In the genomic region with DNA sequence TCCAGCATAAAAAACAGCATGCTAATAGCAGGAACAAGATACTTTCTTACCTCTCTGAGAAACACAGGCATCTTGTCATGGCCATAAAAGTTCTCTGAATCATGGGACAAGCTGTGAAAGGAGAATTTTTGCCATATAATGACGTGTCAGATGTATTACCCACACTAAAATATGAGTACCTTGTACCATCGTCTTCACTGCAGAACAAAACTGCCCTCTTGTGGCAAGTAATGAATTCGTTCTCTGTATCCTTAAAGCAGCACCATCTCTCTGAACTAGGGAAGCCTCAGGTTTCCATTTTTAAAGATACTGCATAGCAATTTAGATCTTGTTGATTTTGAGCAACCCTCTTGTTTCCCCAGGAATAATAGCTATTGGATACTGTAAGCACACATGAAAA, we compare ENCODE assay signal across 8 mouse cellular contexts.
DNase-seq lines count a peak whose midpoint lies in the region; ATAC-seq and TF ChIP-seq lines count a peak whose summit lies in the region.
"Had no signal": no experiment of that assay in that cellular context is flagged by ENCODE, and none has a peak within 500 bp of the region (broad histone marks: within the 10 kb centered on the region; RNA-seq: fewer than 3 reads in every experiment).

No protein-coding gene starts in this region.

- H3K27me3 ChIP-seq in limb, embryonic 11.5 days (ENCODE audit: control insufficient read depth, insufficient read depth, low read length): no peaks in the 10 kb centered on the region
- no peaks in the 10 kb centered on the region for H3K27me3 ChIP-seq in limb, embryonic 10.5 days (ENCODE audit: low read depth, poor library complexity, severe bottlenecking)
- H3K27me3 ChIP-seq in G1E (ENCODE audit: insufficient read depth, low read length): no peaks in the 10 kb centered on the region

- H3K27ac ChIP-seq in limb, embryonic 11.5 days (replicated peaks; ENCODE audit: low read depth, low read length): no peak overlapping the region
- H3K27ac ChIP-seq in limb, embryonic 10.5 days: no peak overlapping the region

- ATAC-seq in limb, embryonic 11.5 days (ENCODE audit: insufficient number of reproducible peaks, low FRiP score, low TSS enrichment, low read depth): no peak
- ATAC-seq in G1E (ENCODE audit: extremely low read depth, insufficient number of reproducible peaks, low FRiP score, poor library complexity, severe bottlenecking): peak; percentile 60; the same call in 1 of the 2 replicates
- peak; percentile 74; the same call in 1 of the 2 replicates for ATAC-seq in neutrophil, adult 5-6 weeks (ENCODE audit: extremely low read depth, insufficient number of reproducible peaks, low FRiP score, poor library complexity, severe bottlenecking)

- DNase-seq in limb, embryonic 11.5 days (ENCODE audit: low spot score): peak; percentile 24
- no peak for DNase-seq in limb, embryonic 10.5 days (ENCODE audit: low spot score)
- no peak for DNase-seq in G1E (ENCODE audit: low spot score)
- DNase-seq in c-Kit-positive CD71-positive TER-119-negative erythroid progenitor cells, embryonic 14.5 days (ENCODE audit: low read depth): peak; percentile 21
- DNase-seq in heart, postnatal 14 days: peak; percentile 19 to 44
- DNase-seq in left cerebral cortex, adult 18-20 months (ENCODE audit: low spot score in 2 of 2): peak; percentile 21 to 49

- no peak overlapping the region for H3K4me3 ChIP-seq in limb, embryonic 11.5 days (ENCODE audit: low read depth, low read length)
- H3K4me3 ChIP-seq in limb, embryonic 10.5 days: no peak overlapping the region
- H3K4me3 ChIP-seq in G1E (ENCODE audit: low read depth, low read length): no peak overlapping the region
- H3K4me3 ChIP-seq: myocyte had no signal

- no peaks in the 10 kb centered on the region for H3K36me3 ChIP-seq in limb, embryonic 11.5 days (ENCODE audit: control insufficient read depth, insufficient read depth, low read length)
- peaks cover 18% of the 10 kb centered on the region for H3K36me3 ChIP-seq in limb, embryonic 10.5 days
- H3K36me3 ChIP-seq in G1E (replicated peaks): peaks cover 32% of the 10 kb centered on the region

- no peak for TF ChIP-seq CTCF in G1E (IDR thresholded peaks at IDR 0.05; ENCODE audit: low read depth, low read length)

- no peak overlapping the region for H3K4me2 ChIP-seq in limb, embryonic 11.5 days (ENCODE audit: low read depth, severe bottlenecking)

- intact Hi-C loops in heart, postnatal 14 days (cut with DNase I): loop anchor here (2.0 to 5.0 kb wide), 5 partner anchors 79 to 326 kb away; partner anchors contain the start of gene Tbl1x

- H3K9ac ChIP-seq in limb, embryonic 11.5 days (ENCODE audit: low read length): no peak overlapping the region

- no peaks in the 10 kb centered on the region for H3K9me3 ChIP-seq in limb, embryonic 11.5 days (ENCODE audit: control insufficient read depth, low read length)
- no peaks in the 10 kb centered on the region for H3K9me3 ChIP-seq in limb, embryonic 10.5 days (replicated peaks)
- no peaks in the 10 kb centered on the region for H3K9me3 ChIP-seq in G1E (replicated peaks)

- 17% methylated on average over 3 of the region's 3 CpGs for WGBS in limb, embryonic 11.5 days
- 21% methylated on average over 3 of the region's 3 CpGs for WGBS in limb, embryonic 10.5 days

- no peaks in the 10 kb centered on the region for H3K4me1 ChIP-seq in limb, embryonic 11.5 days (ENCODE audit: control insufficient read depth, insufficient read depth, low read length)
- H3K4me1 ChIP-seq in limb, embryonic 10.5 days: no peaks in the 10 kb centered on the region
- H3K4me1 ChIP-seq in G1E (ENCODE audit: insufficient read depth, low read depth, low read length): peaks cover 11% of the 10 kb centered on the region; the same call in 1 of the 2 replicates

Comparison
In these comparisons a context has a peak if more than half of its experiments do, and no peak if none do; other contexts are left out.
1. DNase-seq: peak in limb, embryonic 11.5 days (single experiment), c-Kit-positive CD71-positive TER-119-negative erythroid progenitor cells, embryonic 14.5 days (single experiment), heart, postnatal 14 days (2 of 2) and left cerebral cortex, adult 18-20 months (2 of 2); none in limb, embryonic 10.5 days (single experiment) and G1E (single experiment).